Mouse (Mus musculus) liver, embryonic 15.5 days (tissue): ENCODE measurements around the gene Kbtbd7. TPM values are rescaled to one million over a fixed set of nuclear protein-coding genes. Genes with fewer than 3 reads are reported as not detected.

Source experiments
- ATAC-seq: fragments of 200-750 bp; cut with Nextera tagmentation; 2 replicates; pipeline ENCODE4 v1.8.0; 2017; ENCODE audit warnings: moderate number of reproducible peaks, mild to moderate bottlenecking, moderate library complexity; ENCODE audit not compliant: insufficient read depth
- H3K27ac ChIP-seq: fragments of 300-500 bp; sonication (generic); replicated peaks from 2 replicates; pipeline ENCODE4 v1.5.1; 2015; ENCODE audit warnings: mild to moderate bottlenecking, inconsistent platforms
- H3K27me3 ChIP-seq: fragments of 300-500 bp; sonication (generic); 2 replicates; pipeline ENCODE4 v1.6.1; 2015; ENCODE audit warnings: mild to moderate bottlenecking, inconsistent platforms
- H3K36me3 ChIP-seq: fragments of 300-500 bp; sonication (generic); replicated peaks from 2 replicates; pipeline ENCODE4 v1.6.1; 2015; ENCODE audit warnings: moderate library complexity, mild to moderate bottlenecking, inconsistent platforms
- H3K4me1 ChIP-seq: fragments of 300-500 bp; sonication (generic); replicated peaks from 2 replicates; pipeline ENCODE4 v1.6.1; 2015; ENCODE audit warnings: inconsistent platforms
- H3K4me2 ChIP-seq: fragments of 300-500 bp; sonication (generic); 2 replicates; pipeline ENCODE4 v1.6.1; 2015; ENCODE audit warnings: moderate library complexity, mild to moderate bottlenecking, inconsistent platforms
- H3K4me3 ChIP-seq: fragments of 300-500 bp; sonication (generic); replicated peaks from 2 replicates; pipeline ENCODE4 v1.5.1; 2015; ENCODE audit warnings: mild to moderate bottlenecking, inconsistent platforms
- H3K9ac ChIP-seq: fragments of 300-500 bp; sonication (generic); 2 replicates; pipeline ENCODE4 v1.6.1; 2015; ENCODE audit warnings: moderate library complexity, mild to moderate bottlenecking, inconsistent platforms
- H3K9me3 ChIP-seq: fragments of 300-500 bp; sonication (generic); replicated peaks from 2 replicates; pipeline ENCODE4 v1.6.1; 2016; ENCODE audit warnings: inconsistent platforms
- WGBS: fragments of 180-500 bp; shearing (Covaris S2); methylation state at CpG from one replicate; pipeline ENCODE4 v1.1.7; 2015; ENCODE audit warnings: mixed read lengths; ENCODE audit not compliant: insufficient replicate concordance; 5-methylcytosine and 5-hydroxymethylcytosine counted together
- polyA plus RNA-seq: library from polyadenylated mRNA; unstranded; fragments of >200 nt; fragmentation: Nextera tagmentation; extraction: Ambion mirVana; gene quantifications from 2 replicates; pipeline ENCODE4 v1.2.1, GENCODE M21; 2015

The Kbtbd7 gene
- 3.3 and 4.0 TPM in 2 replicates for polyA plus RNA-seq

DNA sequence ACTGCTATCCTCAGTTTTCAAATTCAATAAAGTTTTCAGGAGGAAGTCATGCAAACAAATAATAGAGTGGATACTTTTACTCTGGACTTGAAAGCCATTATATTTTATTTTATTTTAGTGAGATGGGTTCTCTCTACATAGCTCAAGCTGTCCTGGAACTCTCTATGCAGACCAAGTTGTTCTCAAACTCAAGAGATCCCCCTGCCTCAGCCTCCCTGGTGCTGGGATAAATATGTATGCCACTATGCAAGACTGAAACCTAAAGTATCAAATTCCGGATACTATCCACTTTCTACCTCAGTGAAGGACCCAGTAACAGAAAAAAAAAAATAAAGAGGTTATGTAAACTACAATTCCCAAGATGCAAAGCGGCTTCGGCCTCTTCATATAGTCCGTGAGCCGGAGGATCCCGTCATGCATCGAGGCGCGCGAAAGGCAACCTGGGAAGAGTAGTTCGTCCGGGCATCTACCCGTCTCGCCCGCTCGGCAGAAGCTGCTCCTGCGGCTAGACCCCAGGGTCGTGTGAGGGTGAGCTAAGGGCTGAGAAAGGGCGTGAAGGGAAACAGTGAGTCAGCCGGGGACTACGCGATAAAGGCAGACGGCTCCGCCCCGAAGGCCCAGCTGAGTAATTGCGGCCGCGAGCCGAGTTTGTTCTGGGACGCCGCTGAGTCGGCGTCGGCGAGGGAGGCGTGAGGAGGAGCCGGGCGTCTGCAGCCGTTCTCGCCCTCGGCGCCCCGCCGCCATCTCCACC, at the start of gene Kbtbd7:
TSS of gene Kbtbd7 (plus strand) at position 533 of the 751 bp plus-strand sequence.
- peak; percentile 98 for ATAC-seq
- Histone ChIP-seq H3K4me2 (peak within 1 kb of the TSS; percentile 63), H3K9ac (peak within 1 kb of the TSS; percentile 62), H3K4me1 (peaks cover 17% of the 10 kb centered on the region), H3K4me3 (peak within 1 kb of the TSS; percentile 66), H3K27me3 (no peaks in the 10 kb centered on the region), H3K9me3 (no peaks in the 10 kb centered on the region), H3K27ac (peak within 1 kb of the TSS; percentile 95), H3K36me3 (0 out of 2 replicates have a peak, but pooled peaks cover 10% of the 10 kb centered on the region)
- WGBS, result under 1% methylated on average over 44 of the region's 44 CpGs

- Histone ChIP-seq H3K36me3 (peaks cover 52% of the 10 kb centered on the region), H3K4me1 (no peaks in the 10 kb centered on the region), H3K4me3 (no peak overlapping the region), H3K9ac (no peak overlapping the region), H3K9me3 (no peaks in the 10 kb centered on the region), H3K4me2 (no peak overlapping the region), H3K27me3 (no peaks in the 10 kb centered on the region), H3K27ac (no peak overlapping the region)
- ATAC-seq, result no peak
Measured at GRCm38 (mm10) chr14:79377041-79377440, 49.3 kb upstream of the Kbtbd7 start.

DNA sequence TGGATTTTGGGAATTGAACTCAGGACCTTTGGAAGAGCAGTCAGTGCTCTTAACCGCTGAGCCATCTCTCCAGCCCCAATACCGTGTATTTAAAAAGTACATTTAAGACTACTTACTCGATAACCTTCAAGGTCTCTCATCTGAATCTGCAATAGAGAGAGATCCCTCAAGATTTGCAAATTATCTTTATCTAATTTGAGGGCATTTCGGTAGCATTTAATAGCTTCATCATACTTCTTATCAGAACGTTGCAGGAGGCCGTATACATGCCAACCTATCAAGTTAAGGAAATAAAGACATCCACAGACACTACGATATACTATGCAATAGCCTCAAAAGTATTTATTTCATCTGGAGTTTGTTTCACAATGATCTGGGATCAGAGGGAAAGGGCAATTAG, 43.2 kb upstream of the Kbtbd7 start:
- peaks cover 50% of the 10 kb centered on the region for H3K36me3 ChIP-seq
- H3K9me3 ChIP-seq, result no peaks in the 10 kb centered on the region
- peak overlapping the region; percentile 9; the same call in 1 of the 2 replicates for H3K27ac ChIP-seq
- no peaks in the 10 kb centered on the region for H3K27me3 ChIP-seq
- ATAC-seq, result peak; percentile 67
- H3K4me1 ChIP-seq, result peaks cover 14% of the 10 kb centered on the region
- 50% methylated on average over 7 of the region's 7 CpGs for WGBS
- 0 out of 2 replicates have a peak overlapping the region, but pooled peaks have one; percentile 3 for H3K4me2 ChIP-seq
- no peak overlapping the region for H3K4me3 ChIP-seq
- no peak overlapping the region for H3K9ac ChIP-seq

DNA sequence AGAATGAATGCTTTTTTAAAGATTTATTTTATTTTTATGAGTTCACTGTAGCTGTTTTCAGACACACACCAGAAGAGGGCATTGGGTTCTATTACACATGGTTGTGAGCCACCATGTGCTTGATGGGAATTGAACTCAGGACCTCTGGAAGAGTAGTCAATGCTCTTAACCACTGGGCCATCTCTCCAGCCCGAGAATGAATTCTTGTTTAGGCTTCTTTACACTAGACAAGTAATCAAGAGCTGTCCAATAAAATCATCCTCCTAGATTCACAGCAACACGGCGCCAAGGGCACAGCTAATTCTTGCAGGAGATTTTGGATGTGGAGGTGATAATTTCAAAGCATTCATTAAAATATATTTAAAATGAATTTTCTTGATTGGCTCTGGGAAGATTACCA, 38.0 kb upstream of the Kbtbd7 start:
- WGBS, result 82% methylated on average over 3 of the region's 3 CpGs
- H3K27me3 ChIP-seq, result no peaks in the 10 kb centered on the region
- peaks cover 20% of the 10 kb centered on the region for H3K36me3 ChIP-seq
- no peak overlapping the region for H3K27ac ChIP-seq
- ATAC-seq, result no peak
- H3K4me2 ChIP-seq, result no peak overlapping the region
- H3K4me3 ChIP-seq, result no peak overlapping the region
- H3K4me1 ChIP-seq, result peaks cover 40% of the 10 kb centered on the region
- H3K9me3 ChIP-seq, result no peaks in the 10 kb centered on the region
- no peak overlapping the region for H3K9ac ChIP-seq

GRCm38 (mm10) chr14:79389438-79390264, 36.7 kb upstream of the Kbtbd7 start:
- peak overlapping the region; percentile 82 for H3K4me2 ChIP-seq
- 2% methylated on average over 16 of the region's 16 CpGs for WGBS
- H3K9ac ChIP-seq, result peak overlapping the region; percentile 92
- peak overlapping the region; percentile 96 for H3K27ac ChIP-seq
- no peaks in the 10 kb centered on the region for H3K27me3 ChIP-seq
- no peaks in the 10 kb centered on the region for H3K9me3 ChIP-seq
- H3K4me1 ChIP-seq, result peaks cover 39% of the 10 kb centered on the region
- H3K36me3 ChIP-seq, result peaks cover 16% of the 10 kb centered on the region
- peak overlapping the region; percentile 84 for H3K4me3 ChIP-seq
- ATAC-seq, result no peak

- under 1% methylated on average over 71 of the region's 71 CpGs for WGBS
- peaks cover 13% of the 10 kb centered on the region for H3K36me3 ChIP-seq
- peak; percentile 93 for ATAC-seq
- no peaks in the 10 kb centered on the region for H3K9me3 ChIP-seq
- peak within 1 kb of the TSS; percentile 82 for H3K4me2 ChIP-seq
- peaks cover 39% of the 10 kb centered on the region for H3K4me1 ChIP-seq
- H3K27me3 ChIP-seq, result no peaks in the 10 kb centered on the region
- H3K9ac ChIP-seq, result peak within 1 kb of the TSS; percentile 92
- H3K27ac ChIP-seq, result peak within 1 kb of the TSS; percentile 96
- H3K4me3 ChIP-seq, result peak within 1 kb of the TSS; percentile 84
Measured at GRCm38 (mm10) chr14:79390265-79390926, 35.9 kb upstream of the Kbtbd7 start, which contains the start of gene Naa16. Naa16 (minus strand) TSS chr14:79390778.

GRCm38 (mm10) chr14:79393289-79393688, 33.0 kb upstream of the Kbtbd7 start:
- H3K27me3 ChIP-seq, result no peaks in the 10 kb centered on the region
- H3K4me3 ChIP-seq, result no peak overlapping the region
- H3K4me2 ChIP-seq, result no peak overlapping the region
- no peak overlapping the region for H3K9ac ChIP-seq
- no peak overlapping the region for H3K27ac ChIP-seq
- 0 out of 2 replicates have a peak, but pooled peaks cover 3% of the 10 kb centered on the region for H3K36me3 ChIP-seq
- peaks cover 37% of the 10 kb centered on the region for H3K4me1 ChIP-seq
- no peak for ATAC-seq
- WGBS, result 16% methylated on average over 1 of the region's 1 CpGs
- H3K9me3 ChIP-seq, result no peaks in the 10 kb centered on the region

- no peaks in the 10 kb centered on the region for H3K36me3 ChIP-seq
- no peaks in the 10 kb centered on the region for H3K27me3 ChIP-seq
- peaks cover 32% of the 10 kb centered on the region for H3K4me1 ChIP-seq
- no peak for ATAC-seq
- no peak overlapping the region for H3K27ac ChIP-seq
- H3K9me3 ChIP-seq, result no peaks in the 10 kb centered on the region
- no peak overlapping the region for H3K9ac ChIP-seq
- H3K4me2 ChIP-seq, result no peak overlapping the region
- no peak overlapping the region for H3K4me3 ChIP-seq
Measured at GRCm38 (mm10) chr14:79394564-79394963, 31.7 kb upstream of the Kbtbd7 start.

DNA sequence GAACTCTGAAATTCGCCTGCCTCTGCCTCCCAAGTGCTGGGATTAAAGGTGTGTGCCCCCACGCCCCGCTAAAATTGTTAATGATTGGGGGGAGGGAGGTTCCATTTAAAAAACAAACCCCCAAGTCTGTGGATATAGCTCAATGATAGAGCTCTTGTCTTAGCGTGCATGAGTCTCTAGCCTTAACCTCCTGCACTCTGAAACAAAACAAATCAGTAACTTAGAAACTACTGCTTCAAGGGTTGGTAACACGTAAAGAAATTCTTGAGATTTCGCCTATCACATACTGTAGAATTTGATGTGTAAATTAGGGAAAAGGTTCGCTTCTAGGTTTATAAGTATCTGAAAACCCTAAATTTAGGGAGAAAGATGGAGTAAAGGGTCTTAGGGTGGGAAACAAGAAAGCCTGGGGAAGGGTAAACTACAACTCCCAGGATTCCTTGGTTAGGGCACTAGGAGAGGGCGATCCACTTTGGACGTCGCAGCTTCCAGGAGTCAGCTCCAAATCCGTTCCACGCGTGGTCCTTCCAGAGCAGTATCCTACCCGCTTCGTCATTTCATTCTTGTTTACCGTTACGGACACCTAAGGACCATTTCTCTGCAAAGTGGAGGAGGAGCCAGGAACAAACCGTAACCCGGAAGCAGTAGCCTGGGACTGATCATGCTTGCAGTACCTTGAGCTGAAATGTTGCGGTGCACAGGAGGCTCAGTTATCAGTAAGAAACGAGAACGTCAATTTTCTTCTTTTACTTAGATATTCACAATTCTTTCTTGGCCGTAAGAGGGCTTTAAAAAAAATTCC, 28.8 kb upstream of the Kbtbd7 start, which contains the start of gene Mtrf1:
TSS of gene Mtrf1 (plus strand) at position 452 of the 802 bp plus-strand sequence.
- peak; percentile 83 for ATAC-seq
- 18% methylated on average over 23 of the region's 23 CpGs for WGBS
- Histone ChIP-seq H3K9ac (peak within 1 kb of the TSS; percentile 59), H3K4me1 (peaks cover 16% of the 10 kb centered on the region), H3K9me3 (no peaks in the 10 kb centered on the region), H3K27ac (peak within 1 kb of the TSS; percentile 87), H3K4me2 (peak within 1 kb of the TSS; percentile 68), H3K27me3 (no peaks in the 10 kb centered on the region), H3K36me3 (0 out of 2 replicates have a peak, but pooled peaks cover 5% of the 10 kb centered on the region), H3K4me3 (peak within 1 kb of the TSS; percentile 69)

- 41% methylated on average over 2 of the region's 2 CpGs for WGBS
- Histone ChIP-seq H3K4me3 (no peak overlapping the region), H3K4me2 (no peak overlapping the region), H3K36me3 (peaks cover 9% of the 10 kb centered on the region; the same call in 1 of the 2 replicates), H3K27me3 (no peaks in the 10 kb centered on the region), H3K27ac (no peak overlapping the region), H3K4me1 (peaks cover 5% of the 10 kb centered on the region; the same call in 1 of the 2 replicates), H3K9me3 (no peaks in the 10 kb centered on the region), H3K9ac (no peak overlapping the region)
- ATAC-seq, result no peak
Measured at GRCm38 (mm10) chr14:79407641-79408040, 18.7 kb upstream of the Kbtbd7 start.
